Mouse (Mus musculus) hematopoietic stem cell, adult 5-6 weeks (primary cell): ENCODE results near the gene Gm17190. TPM values are rescaled to one million over a fixed set of nuclear protein-coding genes. Genes with fewer than 3 reads are reported as not detected.

Experiments
- total RNA-seq: library from RNA; stranded (forward); fragments of 172-1452, 232-1000 nt; gene quantifications from 2 replicates; pipeline ENCODE4 v1.2.3, GENCODE M21; 2017

The Gm17190 gene
- total RNA-seq, 1 experiment from 2014 or later: not detected

Other genes with a start within 250 kb of the Gm17190 start
- gene Iqgap2, start 190.1 kb upstream of the Gm17190 start, total RNA-seq: 234 and 243 TPM in 2 replicates
- 4.6 and 10.7 TPM in 2 replicates for gene Gm20075, start 678 bp upstream of the Gm17190 start, total RNA-seq
- gene Sv2c, start 50.5 kb downstream of the Gm17190 start, total RNA-seq: 1.4 TPM in 1 of 2 replicates, not detected in the other